Mouse (Mus musculus): ENCODE results near the gene Rmdn3.

DNA sequence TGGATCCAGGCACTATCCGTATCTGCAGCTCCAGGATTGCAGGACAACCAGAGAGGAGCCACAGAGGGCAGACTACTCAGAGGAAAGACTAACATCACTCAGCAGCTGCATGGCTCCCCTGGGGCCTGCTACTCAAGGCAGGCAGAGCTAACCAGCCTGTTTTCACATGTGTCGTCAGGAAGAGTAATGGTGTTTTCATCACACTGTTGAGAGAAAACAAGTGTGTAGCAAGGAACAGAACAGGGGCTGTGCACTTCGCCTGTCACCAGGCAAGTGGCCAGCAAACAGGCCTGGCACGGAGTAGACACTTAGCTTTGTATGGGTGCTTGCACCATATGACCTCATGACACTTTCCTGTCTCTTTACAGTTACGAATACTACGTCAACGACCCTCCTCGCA is 14.7 kb upstream of the Rmdn3 start:
- no peak for TF ChIP-seq POLR2A (IDR thresholded peaks at IDR 0.05; ENCODE audit: extremely low read depth, insufficient read depth, low read length)
- no peak for TF ChIP-seq CTCF (IDR thresholded peaks at IDR 0.05; ENCODE audit: extremely low read depth, insufficient read depth, low read length)
